Mouse (Mus musculus) retina, postnatal 7 days (tissue): ENCODE measurements at regions not wholly inside any gene's neighbourhood (a gene's known extent, or its start where the extent isn't known, plus 50 kb on each side); places are given as distances from the start of the nearest gene placed in this dataset.
A peak's percentile ranks its signal among the peaks of the same experiment; 100 is the strongest.

Experiments used
- DNase-seq: peaks from one replicate; pipeline ENCODE4 v3.0.0-alpha.2; 2012; ENCODE audit warnings: low read depth, low spot score

DNA sequence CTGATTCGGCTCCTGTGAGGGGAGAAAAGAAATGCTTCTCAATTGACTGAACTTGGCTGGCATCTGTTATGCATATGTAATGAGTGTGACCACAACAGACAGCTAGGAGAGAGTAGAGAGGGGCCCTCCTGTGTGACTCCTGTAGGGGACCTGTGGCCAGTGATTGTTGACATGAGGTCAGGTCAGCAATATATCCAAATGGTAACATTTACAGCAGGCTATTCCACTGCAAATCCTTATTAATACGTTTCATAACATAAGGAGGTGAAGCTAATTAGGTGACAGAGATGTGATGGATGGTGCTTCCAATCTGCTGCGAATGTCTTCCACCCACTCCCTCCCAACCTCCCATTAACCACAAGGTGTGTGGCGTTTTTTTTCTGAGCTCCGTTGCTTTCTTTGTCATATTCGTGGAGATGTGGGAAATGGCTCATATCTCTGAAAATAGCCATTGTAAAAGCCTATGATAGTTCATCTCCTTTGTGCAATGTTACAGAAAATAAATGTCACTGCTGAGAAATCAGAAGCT lies 309.5 kb downstream of the Irx1 start:
- no peak for DNase-seq

DNA sequence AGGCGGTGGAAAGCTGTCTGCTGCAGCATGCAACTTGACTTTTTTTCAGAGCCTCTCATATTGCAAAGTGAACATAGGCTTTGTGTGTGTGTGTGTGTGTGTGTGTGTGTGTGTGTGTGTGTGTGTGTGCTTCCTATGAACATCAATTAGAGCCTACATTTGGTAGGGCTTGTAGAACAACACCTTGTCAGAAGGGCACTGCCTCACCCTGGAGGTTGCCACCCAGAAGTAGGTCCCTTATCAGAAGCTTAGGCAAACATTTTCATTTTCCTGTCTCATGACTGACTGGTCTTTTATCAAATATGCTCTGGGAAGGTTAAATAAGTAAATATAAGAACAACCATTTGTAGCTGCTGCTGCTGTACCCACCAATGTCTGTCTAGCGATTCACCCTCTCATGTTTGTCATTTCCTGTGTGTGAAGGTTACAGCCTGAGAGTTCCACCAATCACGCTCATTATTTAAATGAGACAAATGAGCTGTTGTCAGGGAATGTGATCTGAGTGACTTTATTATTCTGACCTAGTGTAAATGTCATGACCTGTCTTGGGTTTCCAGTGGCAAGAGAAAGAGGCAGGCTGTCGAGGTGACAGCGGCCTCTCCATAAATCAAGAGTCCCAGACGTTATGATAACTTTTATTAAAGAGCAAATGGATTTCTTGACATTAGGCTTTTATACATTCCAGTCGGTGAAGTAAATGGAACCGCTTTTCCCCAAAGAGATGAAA lies 310.1 kb downstream of the Irx1 start:
- no peak for DNase-seq

DNA sequence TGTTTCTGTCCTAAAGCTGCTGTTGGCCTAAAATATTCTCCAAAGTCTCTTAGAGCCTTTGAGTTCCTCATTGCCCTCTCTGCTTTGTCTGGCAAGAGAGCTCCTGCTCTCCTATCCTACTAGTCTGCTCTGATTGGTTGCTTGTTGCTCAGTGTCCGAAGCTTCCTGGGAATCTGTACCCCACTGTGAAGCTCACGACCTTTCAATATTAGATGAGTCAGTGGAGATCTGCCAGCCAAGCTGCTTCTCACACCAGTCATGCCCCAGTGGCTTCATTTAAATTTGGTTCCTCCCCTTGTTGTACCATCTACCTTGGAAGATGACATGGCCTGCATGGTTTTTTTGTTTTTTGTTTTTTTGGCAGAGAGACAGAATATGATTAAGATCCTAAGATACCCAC lies 313.6 kb downstream of the Irx1 start:
- DNase-seq = no peak

DNA sequence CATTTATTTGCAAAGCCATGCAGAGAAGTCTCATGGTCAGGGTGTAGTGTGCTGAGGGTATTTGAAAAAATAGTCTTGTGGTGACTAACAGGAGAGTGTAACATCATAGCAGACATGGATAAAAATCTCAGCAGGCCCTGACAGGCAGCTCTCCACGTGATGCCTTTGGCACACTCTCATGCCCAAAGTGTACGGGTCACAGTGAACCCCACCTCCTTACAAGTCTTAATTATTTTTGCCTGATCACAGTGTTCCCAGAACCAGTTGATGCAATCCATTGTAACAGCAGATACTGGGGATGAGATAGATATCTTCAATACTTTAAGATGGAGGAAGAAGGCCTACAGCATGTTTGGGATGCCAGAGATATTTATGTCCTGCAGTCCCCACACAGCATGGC lies 314.5 kb downstream of the Irx1 start:
- DNase-seq = no peak

DNA sequence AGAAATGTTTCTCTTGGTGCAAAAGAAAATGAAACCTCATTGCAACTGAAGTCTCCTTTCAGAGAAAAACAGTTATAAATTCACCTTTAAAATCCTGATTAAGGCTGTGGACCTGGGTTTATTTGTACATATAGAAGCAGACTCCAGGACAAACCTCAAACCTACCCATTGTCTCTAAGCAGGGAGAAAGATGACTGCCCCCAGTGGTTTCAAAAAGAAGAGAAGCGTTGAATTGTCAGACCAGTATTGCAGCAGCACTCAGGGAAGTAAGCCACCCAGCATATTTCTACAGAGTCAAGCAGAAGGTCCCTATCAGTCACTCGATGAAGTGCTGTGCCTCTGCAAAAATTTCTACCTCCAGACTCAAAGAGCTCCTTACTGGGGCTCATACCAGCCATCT lies 332.1 kb downstream of the Irx1 start:
- DNase-seq = no peak

DNA sequence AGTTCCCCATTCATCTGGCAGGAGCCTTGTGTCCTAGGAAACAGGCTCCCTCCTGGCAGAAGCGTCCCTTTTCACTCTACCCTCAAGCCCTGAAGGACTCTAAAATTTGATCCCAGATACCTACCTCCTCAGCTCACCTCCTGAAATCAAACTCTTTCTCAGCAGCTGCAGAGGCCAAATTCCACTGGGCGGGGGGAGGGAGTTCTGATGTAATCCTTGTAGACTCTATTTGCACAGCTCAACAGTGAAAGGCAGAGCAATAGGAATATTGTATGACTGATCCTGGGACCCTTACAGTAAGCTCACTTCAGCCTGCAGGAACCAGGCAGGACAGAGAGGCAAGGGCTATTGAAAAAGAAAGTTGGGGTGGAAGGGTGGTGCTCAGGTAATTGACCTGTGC lies 346.3 kb downstream of the Irx1 start:
- DNase-seq = no peak

DNA sequence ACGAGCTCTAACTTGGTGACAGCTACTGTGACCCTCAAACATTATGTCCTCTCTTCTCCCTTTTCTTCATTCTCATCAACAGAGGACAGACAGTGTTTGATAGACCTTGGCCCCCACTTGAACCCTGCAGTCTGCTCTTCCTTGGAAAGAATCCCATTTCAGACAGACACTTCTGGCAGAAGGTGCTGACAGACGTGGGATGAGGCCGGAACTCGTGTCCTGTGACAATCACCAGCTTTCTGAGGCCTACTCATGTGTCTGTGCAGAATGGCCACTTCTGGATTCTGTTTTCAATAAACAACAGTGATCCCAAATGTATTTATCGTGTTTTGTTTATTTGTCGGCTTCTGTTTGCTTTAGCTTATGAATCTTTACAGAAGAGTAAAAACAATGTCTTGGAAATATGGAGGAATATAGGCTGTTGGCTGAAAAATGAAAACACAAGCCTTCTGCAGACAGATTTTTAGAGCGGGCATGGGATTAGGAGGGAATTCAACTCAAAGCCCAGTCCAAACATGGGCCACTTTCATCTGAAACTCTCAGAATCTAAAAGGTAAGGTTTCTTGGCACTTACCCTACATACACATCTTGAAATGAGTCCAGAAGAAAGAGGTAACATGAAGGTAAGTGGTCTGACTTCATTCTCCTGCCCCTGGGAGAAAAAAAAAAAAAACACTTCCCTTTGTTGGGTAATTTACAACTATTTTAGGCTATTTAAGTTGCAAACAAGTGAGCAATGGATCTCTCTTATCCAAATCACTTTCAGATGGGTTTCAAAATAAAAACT lies 350.9 kb downstream of the Irx1 start:
- no peak for DNase-seq

DNA sequence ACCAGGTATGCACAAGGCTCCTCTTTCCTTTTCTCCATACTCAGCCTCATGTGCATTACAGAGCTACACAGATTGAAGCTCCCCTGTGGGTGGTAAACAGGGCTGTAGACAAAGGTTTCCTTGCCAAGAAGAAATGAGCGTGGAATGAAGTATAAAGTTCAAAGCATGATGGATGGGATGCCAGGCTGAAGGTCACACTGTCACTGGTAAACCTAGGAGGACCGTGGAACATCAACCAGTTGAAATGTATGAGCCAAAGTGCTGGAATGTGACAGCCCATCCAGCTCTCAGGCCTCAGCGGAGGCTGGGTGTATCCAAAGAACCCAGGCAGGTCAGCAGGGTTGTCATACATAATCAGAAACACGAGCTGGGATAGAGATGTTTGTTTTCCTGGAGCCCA lies 381.0 kb downstream of the Irx1 start:
- no peak for DNase-seq

DNA sequence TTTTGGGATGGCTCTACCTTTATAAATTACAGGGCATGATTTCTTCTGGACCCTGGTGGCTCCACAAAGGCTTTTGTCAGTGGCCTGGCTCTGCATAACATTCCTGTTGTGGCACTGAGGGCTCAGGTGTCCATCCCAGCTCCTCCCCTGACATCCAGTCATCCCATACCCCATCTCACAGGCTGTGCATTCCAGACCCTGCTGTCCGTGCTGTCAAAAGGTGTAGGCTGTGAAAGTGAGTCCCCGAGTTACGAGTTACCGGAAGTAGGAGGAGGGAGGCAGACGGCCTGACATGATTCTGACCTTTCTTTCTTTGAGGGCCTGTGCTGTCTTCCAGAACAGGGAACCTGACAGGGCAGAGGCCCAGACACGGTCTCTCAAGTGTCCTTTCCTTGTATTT lies 397.6 kb downstream of the Irx1 start:
- DNase-seq = no peak

DNA sequence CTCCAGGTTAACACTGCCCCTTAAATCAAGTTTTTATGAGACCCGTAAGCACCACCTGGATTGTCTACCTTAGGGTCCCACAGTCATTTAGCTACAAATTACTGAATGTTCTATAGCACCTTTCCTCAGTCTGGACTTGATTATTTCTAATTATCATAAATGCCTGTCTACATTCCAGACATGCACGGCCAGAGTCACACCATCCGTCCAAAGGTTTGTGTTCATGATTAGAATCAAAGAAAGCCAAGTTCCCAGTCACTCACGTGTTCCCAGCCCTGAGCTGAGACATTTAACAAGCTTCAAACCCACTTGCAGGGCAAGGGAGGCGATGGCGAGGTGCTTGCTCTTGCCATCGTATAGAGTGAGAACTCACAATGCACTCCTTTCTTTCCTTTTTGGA lies 398.1 kb downstream of the Irx1 start:
- no peak for DNase-seq

DNA sequence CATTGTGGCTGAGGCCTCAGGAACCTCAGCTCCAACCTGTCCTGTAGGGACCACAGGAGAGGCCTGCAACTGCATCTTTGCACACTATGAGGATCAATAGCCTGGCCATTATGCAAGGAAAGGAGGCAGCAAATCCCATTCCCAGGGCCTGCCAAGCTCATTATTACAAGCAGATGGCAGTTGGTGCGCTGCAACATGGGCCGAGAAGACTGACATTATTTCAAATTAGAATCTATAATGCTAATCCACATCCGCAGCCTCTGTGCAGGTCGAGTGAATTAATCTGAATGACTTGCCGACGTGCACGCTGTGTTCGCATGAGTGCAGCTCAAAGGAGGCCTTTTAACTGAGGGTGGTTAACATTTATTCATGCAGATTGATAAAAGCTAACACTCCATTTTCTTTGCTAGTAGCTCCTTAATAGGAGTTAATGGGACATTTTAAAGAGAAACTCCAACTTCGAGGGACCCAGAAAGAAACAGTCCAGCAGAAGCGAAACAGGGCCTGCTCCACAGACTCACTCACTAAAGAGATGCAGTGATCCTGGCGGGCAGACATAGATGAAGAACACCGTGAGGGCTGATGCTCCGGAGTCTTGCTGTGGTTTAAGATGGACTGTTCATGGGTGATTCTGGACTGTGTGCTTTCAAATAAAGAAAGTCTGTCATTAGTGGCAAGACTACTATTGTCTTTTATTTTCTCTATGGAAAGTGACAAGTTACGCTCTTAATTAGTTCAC lies 404.9 kb downstream of the Irx1 start:
- DNase-seq = peak; percentile 24

DNA sequence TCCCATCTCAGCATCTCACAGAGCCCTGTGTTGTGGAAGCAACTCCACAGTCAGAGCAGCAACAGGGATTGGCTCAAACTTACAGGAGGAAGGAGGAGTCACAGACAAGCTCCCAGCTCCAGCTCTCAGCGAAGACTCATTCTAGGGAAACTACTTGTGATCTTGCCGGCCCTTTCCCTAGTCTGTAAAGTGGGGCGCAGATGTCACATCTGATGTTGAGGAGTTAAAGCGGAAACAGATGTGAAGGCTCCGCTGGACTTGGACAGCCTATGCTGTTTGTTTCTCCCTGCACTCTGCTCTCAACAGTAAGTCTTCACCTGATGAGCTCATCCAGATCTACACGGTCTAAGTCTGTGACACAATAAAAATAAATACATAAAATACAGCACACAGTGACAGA lies 408.1 kb downstream of the Irx1 start:
- DNase-seq = no peak

DNA sequence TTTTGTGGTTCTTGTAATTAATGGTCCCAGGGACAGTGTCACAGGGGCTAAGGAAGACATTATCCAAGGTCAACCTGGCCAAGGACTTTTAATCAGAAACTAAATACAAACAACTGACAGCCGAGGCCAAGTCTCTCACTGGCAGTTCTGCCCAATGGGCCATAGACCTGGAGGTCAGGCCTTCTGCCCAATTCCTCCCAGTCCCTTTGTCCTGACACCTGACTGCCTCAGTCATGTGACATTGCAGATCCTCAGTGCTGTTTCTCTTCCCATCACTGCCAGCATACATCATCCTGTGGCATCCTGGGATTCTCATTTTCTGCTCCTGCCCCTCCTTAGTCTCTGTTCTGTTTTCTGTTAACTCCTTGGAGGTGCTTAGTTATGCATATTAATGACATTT lies 413.4 kb downstream of the Irx1 start:
- no peak for DNase-seq

DNA sequence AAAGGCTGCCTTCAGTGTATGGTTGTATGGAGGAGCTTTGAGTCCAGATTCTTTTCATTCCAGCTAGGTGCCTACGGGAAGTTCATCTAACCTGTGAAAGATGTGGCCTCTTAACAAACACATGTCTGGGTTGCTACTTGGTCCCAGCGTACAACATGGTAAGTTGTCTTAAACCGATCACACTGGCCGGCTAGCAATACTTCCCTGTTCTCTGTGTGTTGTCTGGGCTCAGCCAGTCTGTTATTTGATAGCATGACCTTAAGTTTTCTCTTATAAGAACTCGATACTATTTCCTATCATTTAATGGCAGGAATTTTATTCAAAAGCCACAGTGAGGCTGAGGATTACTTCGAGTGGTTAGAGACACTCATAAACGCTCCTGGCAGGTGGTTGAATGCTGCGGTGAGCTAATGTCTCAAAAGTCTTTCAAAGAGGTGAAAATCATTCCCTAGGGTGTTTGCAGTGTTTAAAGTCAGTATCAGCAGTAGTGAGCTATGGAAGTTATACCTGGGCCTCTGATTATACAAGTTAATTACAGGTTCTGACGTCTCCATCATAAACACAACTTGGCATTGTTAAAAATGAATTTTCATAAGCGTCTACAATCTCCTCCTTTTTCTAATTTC lies 414.2 kb downstream of the Irx1 start:
- no peak for DNase-seq

DNA sequence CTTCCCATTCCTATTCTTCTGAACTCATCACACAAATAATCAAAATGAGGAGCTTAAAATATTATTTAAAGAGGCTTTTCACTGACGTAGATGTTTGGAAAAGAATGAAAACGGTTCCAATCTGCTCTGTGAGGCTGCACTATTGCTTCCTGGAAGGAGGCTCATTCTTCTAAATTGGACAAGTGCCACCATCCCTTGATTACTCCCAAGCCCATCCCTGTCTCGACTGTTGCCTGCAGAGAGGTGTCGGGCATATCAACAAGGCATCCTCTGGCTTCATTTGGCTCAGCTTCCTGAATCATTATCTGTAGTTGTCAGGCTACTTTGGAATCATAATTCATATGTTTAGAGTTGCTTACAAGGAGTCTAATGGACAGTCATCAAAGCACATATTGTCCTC lies 425.3 kb downstream of the Irx1 start:
- no peak for DNase-seq

DNA sequence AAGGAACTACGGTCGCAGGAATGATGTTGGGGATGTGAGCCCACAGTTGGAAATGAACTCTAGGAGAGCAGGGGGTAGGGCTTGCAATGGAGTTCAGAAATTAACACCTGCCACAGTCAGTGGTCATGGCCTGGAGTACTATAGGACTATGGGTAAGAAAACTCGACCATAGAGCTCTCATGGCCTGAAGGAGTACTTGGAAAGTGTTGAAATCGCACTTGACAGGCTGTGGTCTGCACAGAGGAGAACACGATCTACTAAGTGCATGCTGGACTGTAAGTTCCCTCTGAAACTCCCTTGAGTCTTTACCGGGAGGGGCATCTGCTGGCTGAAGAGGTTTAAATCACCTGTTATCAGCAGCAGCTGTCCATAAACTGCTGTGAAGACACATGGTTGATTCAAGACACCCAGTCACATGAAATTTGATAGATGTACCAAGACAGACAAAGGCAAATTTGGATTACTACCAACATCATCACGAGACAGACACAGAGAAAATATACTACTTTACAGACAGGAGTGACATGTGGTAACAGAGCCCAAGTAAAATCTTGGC lies 430.6 kb downstream of the Irx1 start:
- no peak for DNase-seq

DNA sequence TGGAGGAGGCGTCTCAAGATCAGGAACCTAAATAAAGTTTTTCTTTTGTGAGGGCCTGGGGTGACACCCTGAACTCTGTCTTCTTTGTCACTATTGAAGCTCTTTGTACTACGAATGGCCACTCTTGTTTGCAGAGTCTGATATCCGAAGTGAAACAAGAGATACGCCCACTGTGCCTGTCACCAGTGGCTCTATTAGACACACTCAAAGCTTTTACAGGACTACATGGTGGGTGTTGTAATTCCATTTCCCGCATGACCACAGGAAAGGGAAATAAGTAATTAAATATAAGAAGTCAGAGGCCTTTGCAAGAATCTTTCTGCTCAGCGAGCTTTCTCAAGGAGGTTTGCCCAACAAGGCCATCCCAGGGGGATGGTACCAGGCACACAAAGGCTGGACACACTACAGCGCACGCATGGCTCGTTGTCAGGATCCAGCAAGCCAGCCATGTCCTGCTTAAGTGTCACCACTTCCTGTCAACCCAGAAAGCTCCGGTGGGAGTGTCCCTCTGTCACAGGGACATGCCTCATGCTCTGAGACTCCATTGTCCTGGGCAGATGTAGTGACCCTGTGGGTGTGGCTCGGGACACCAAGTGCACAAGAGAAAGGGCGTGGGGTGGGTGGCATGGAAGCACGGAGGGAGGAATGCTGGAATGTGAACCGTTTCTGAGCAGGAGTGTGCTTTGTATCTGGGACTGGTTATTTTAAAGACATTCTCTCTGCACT lies 434.0 kb downstream of the Irx1 start:
- DNase-seq = no peak

DNA sequence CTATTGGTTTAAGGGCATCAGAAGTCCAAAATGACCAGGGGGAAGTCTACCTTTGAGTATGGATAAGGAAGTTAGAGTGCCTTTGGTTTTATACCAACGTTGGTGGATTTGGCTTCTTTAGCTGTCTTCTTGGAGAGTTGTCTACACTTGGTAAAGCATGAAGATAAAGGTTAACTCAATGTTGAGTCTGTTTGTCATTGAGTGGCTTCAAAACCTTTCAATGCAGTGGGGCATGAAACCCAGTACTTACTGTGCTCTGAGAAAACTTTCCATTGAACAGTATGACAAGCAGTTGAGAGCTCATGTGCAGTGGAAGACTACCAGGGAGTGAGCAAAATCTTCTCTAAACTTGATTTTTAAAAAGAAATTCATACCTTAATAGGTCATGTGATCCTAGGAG lies 445.7 kb downstream of the Irx1 start:
- no peak for DNase-seq

DNA sequence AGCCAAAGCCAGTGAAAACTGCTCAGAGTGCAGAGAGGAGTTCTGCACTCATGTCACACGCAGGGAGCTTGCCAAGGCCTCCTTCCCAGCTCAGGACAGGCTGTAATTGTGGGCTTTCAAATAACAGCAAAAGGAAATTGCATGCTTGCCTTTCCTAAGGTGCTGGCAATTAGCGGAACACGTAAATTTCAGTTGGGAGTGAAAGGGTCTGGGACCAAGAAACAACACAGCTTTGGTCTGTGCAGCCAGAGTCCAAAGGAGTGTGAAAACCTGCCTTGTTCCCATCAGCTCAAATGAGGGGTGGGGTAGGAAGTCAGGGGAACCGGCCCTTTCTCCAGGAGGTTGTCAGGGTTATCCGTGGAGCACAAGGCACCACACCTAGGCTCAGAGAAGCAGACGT lies 450.3 kb downstream of the Irx1 start:
- DNase-seq = no peak

DNA sequence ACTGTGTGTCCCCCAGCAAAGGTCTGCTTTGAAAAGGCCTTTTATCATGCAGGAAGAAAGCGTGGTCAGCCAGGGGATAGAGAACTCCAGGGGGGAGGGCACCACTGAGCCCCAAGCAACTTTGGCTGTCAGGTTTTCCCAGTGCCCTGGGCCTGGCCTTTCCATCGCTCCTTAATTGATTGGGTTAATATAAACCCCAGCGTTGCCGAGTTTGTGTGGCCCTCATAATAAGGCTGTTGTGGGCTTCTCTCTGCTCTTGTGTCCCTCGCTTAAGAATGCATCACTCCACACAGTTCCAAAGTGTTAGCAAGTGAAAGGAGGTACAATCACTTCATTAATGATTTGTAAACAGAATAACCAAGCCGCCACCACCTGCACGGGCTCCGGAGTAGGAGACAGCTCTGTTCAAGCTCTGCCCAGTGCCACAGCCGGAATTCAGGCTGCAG lies 455.5 kb downstream of the Irx1 start:
- no peak for DNase-seq

DNA sequence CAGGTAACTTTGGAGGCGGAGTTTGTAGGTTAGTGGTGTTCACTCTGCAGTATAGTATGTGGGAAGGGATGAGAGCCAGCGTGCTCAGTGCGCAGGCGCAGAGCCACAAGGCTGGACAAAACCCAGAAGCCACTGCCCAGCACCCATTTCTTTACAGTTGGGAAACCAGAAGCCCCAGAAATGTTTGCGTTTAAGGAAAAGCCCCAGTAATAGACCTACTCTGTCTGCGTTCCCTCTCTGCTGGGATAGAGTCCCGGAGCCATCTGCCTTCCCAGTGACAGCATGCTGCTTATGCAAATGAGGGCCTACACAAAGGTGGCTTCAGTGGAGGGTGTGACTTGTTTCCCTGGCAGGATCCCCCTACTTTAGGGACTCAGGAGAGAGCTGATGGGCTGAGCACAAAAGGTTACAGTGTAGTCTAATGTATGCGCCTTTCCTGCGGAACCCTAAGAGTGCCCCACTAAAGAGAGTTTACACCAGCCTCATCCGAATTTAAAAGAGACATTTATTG lies 456.0 kb downstream of the Irx1 start:
- DNase-seq = no peak
